Mouse (Mus musculus) heart, embryonic 11.5 days (tissue): ENCODE measurements around the gene Trim50. TPM values are rescaled to one million over a fixed set of nuclear protein-coding genes. Genes with fewer than 3 reads are reported as not detected.

Source experiments
- ATAC-seq: fragments of 200-750 bp; cut with Nextera tagmentation; replicated peaks from 2 replicates; pipeline ENCODE4 v1.8.0; 2017; ENCODE audit warnings: moderate library complexity; ENCODE audit not compliant: insufficient number of reproducible peaks, low FRiP score, low TSS enrichment
- H3K27ac ChIP-seq: fragments of 300-500 bp; sonication (generic); 2 replicates; pipeline ENCODE4 v1.5.1; 2014; ENCODE audit warnings: mild to moderate bottlenecking, low read depth, low read length
- H3K27me3 ChIP-seq: fragments of 300-500 bp; sonication (generic); 2 replicates; pipeline ENCODE4 v1.6.1; 2014; ENCODE audit warnings: mild to moderate bottlenecking, low read length, mixed read lengths; ENCODE audit not compliant: control insufficient read depth, insufficient read depth
- H3K36me3 ChIP-seq: fragments of 300-500 bp; sonication (generic); 2 replicates; pipeline ENCODE4 v1.6.1; 2014; ENCODE audit warnings: mild to moderate bottlenecking, low read length, moderate library complexity, mixed read lengths; ENCODE audit not compliant: control insufficient read depth, insufficient read depth
- H3K4me1 ChIP-seq: fragments of 300-500 bp; sonication (generic); 2 replicates; pipeline ENCODE4 v1.6.1; 2014; ENCODE audit warnings: low read length; ENCODE audit not compliant: control insufficient read depth, insufficient read depth
- H3K4me2 ChIP-seq: fragments of 300-500 bp; sonication (generic); 2 replicates; pipeline ENCODE4 v1.6.1; 2014; ENCODE audit warnings: mild to moderate bottlenecking, moderate library complexity
- H3K4me3 ChIP-seq: fragments of 300-500 bp; sonication (generic); 2 replicates; pipeline ENCODE4 v1.5.1; 2014; ENCODE audit warnings: low read depth, low read length
- H3K9ac ChIP-seq: fragments of 300-500 bp; sonication (generic); 2 replicates; pipeline ENCODE4 v1.6.1; 2014; ENCODE audit warnings: mild to moderate bottlenecking, low read depth, low read length, moderate library complexity
- H3K9me3 ChIP-seq: fragments of 300-500 bp; sonication (generic); replicated peaks from 2 replicates; pipeline ENCODE4 v1.6.1; 2016; ENCODE audit warnings: low read length; ENCODE audit not compliant: control insufficient read depth
- WGBS: fragments of 180-500 bp; shearing (Covaris S2); extraction: QIAGEN DNeasy Blood & Tissue Kit; methylation state at CpG from one replicate; pipeline ENCODE4 v1.1.7; 2014; ENCODE audit not compliant: insufficient replicate concordance; 5-methylcytosine and 5-hydroxymethylcytosine counted together
- microRNA-seq: library from miRNA; unstranded; fragments of <30 nt; microRNA quantifications from one replicate; pipeline ENCODE4, GENCODE M21; 2016; ENCODE audit warnings: borderline number of aligned reads
- polyA plus RNA-seq: library from polyadenylated mRNA; unstranded; fragments of >200 nt; fragmentation: Nextera tagmentation; extraction: Ambion mirVana; gene quantifications from 2 replicates; pipeline ENCODE4 v1.2.1, GENCODE M21; 2014

The Trim50 gene
- polyA plus RNA-seq, 1 experiment from 2014 or later = not detected

DNA sequence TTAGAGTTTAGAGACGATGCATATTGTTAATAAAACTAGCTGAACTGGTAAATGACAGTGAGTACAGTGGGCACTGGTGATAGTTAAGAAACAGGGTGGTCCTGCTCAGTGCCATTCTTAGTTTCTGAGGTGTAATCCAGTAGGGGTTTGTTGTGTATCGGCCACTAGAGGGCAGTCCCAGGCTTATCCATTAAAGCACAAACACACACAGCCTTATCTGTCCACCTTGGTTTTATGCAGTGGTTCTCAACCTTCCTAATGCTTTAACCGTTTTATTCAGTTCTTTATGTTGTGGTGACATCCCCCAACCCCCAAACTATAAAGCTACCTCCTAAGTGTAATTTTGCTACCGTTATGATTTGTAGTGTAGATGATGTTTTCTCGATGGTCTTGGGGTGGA lies 42.7 kb downstream of the Trim50 start:
- H3K9ac ChIP-seq = no peak overlapping the region
- WGBS = 42% methylated on average over 5 of the region's 5 CpGs
- H3K4me3 ChIP-seq = no peak overlapping the region
- no peaks in the 10 kb centered on the region for H3K27me3 ChIP-seq
- ATAC-seq = no peak
- no peak overlapping the region for H3K4me2 ChIP-seq
- H3K4me1 ChIP-seq = peaks cover 4% of the 10 kb centered on the region
- H3K36me3 ChIP-seq = peaks cover 11% of the 10 kb centered on the region
- no peak overlapping the region for H3K27ac ChIP-seq
- H3K9me3 ChIP-seq = no peaks in the 10 kb centered on the region

DNA sequence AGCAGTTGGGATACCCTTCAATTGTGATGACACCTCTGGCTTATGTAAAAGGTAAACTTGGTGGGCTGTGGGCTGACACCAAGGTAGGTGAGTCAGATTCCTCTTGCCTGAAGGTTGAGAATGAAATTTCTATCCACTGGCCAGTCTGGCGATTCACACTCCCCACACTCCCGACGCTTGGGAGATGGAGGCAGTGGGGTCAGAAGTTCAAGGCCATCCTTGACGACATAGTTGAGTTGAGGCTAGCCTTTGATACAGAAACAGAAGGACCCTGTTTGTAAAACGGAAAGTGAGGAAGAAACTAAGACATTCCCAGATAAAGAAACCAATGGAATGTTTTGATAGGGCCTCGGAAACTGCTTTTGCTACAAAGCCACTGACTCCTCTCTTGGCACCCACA lies 46.3 kb downstream of the Trim50 start:
- no peak overlapping the region for H3K27ac ChIP-seq
- H3K4me2 ChIP-seq = no peak overlapping the region
- H3K4me3 ChIP-seq = no peak overlapping the region
- no peaks in the 10 kb centered on the region for H3K27me3 ChIP-seq
- no peaks in the 10 kb centered on the region for H3K9me3 ChIP-seq
- no peak for ATAC-seq
- no peaks in the 10 kb centered on the region for H3K36me3 ChIP-seq
- WGBS = 41% methylated on average over 6 of the region's 6 CpGs
- no peak overlapping the region for H3K9ac ChIP-seq
- no peaks in the 10 kb centered on the region; the same call in 1 of the 2 replicates for H3K4me1 ChIP-seq

DNA sequence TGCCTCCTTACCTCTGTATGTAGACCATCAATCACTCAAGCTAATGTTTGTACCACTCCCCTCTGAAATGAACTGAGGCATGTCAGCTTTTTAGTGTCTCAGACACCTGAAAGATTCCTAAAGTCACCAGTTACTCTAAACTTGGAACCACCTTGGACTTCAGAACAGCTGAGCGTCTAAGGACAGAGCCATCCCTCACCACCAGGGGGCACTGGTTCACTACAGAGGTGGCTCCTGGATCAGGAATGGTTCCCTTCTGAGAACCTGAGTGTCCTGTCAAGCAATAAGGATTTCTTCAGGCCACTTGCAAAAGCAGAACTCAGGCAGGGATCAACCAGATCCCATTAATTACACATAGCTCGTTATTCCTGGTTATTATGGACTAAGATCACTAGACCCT lies 47.1 kb downstream of the Trim50 start:
- Histone ChIP-seq H3K4me1 (no peaks in the 10 kb centered on the region), H3K4me3 (no peak overlapping the region), H3K9ac (no peak overlapping the region), H3K27me3 (no peaks in the 10 kb centered on the region), H3K9me3 (no peaks in the 10 kb centered on the region), H3K4me2 (no peak overlapping the region), H3K27ac (no peak overlapping the region), H3K36me3 (no peaks in the 10 kb centered on the region)
- WGBS = 4% methylated on average over 2 of the region's 2 CpGs
- no peak for ATAC-seq

DNA sequence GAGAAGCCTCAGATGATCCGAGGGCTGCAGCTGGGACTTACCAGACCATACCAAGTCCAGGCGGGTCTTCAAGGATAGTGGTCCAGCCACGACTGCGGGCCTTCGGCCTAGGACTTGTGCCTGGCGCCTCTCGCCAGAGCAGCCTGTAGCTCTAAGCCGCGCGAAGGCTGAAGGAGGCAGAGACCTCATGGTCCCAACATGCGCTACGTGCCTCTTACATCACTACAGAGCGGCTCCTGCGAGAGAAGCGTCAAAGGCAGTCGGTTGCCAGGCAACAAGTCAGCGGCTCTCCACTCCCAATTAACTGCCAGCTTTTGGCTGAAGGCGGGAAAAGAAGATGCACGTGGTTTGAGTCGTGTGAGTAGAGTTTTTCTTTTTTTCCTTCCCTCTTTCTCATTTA lies 51.5 kb downstream of the Trim50 start:
- no peaks in the 10 kb centered on the region for H3K4me1 ChIP-seq
- no peaks in the 10 kb centered on the region for H3K27me3 ChIP-seq
- H3K9me3 ChIP-seq = no peaks in the 10 kb centered on the region
- H3K27ac ChIP-seq = no peak overlapping the region
- no peaks in the 10 kb centered on the region for H3K36me3 ChIP-seq
- no peak overlapping the region for H3K4me2 ChIP-seq
- 38% methylated on average over 20 of the region's 20 CpGs for WGBS
- H3K9ac ChIP-seq = no peak overlapping the region
- H3K4me3 ChIP-seq = no peak overlapping the region
- ATAC-seq = no peak

GRCm38 (mm10) chr5:135405437-135405836 lies 52.3 kb downstream of the Trim50 start:
- no peak overlapping the region for H3K9ac ChIP-seq
- no peaks in the 10 kb centered on the region for H3K4me1 ChIP-seq
- no peak for ATAC-seq
- H3K4me3 ChIP-seq = no peak overlapping the region
- no peak overlapping the region for H3K27ac ChIP-seq
- no peaks in the 10 kb centered on the region for H3K36me3 ChIP-seq
- no peaks in the 10 kb centered on the region for H3K9me3 ChIP-seq
- 77% methylated on average over 9 of the region's 9 CpGs for WGBS
- no peak overlapping the region for H3K4me2 ChIP-seq
- no peaks in the 10 kb centered on the region for H3K27me3 ChIP-seq

GRCm38 (mm10) chr5:135408114-135408513 lies 55.0 kb downstream of the Trim50 start:
- no peaks in the 10 kb centered on the region for H3K27me3 ChIP-seq
- no peak overlapping the region for H3K9ac ChIP-seq
- no peaks in the 10 kb centered on the region for H3K36me3 ChIP-seq
- H3K4me3 ChIP-seq = no peak overlapping the region
- 82% methylated on average over 4 of the region's 4 CpGs for WGBS
- no peak overlapping the region for H3K27ac ChIP-seq
- no peak for ATAC-seq
- H3K4me1 ChIP-seq = no peaks in the 10 kb centered on the region
- H3K4me2 ChIP-seq = no peak overlapping the region
- no peaks in the 10 kb centered on the region for H3K9me3 ChIP-seq

DNA sequence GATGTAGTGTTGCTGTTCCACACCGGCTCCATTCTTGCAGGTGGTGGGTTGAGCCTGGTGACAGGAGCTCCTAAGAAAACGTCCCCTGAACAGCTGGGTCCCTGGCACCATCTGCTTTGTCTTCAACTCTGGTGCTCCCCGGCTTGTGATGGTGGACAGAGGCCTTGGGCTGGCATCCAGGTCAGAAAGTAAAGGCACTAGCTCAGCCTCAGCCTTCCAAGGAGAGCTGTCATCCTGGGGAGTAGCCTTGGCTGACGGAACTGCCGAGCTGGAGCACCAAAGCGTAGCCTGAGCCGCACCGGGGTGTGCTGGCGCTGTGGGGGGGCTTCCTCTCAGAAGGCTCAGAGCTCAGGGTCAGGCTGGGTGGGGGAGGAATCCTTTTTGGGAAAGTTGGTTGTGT lies 57.2 kb downstream of the Trim50 start:
- no peak for ATAC-seq
- Histone ChIP-seq H3K4me3 (no peak overlapping the region), H3K27me3 (no peaks in the 10 kb centered on the region), H3K4me1 (no peaks in the 10 kb centered on the region), H3K9ac (no peak overlapping the region), H3K4me2 (no peak overlapping the region), H3K9me3 (no peaks in the 10 kb centered on the region), H3K36me3 (peaks cover 9% of the 10 kb centered on the region; the same call in 1 of the 2 replicates), H3K27ac (no peak overlapping the region)
- 85% methylated on average over 9 of the region's 9 CpGs for WGBS

Small RNA genes within 50 kb of the gene (microRNA-seq; reads per million reads assigned to microRNA genes)
- 1.1 reads per million, percentile 15 among the genes with 10 or more reads in this experiment for gene Mir7033

Other genes starting within 250 kb of the Trim50 start
- gene Tbl2, start 203.6 kb upstream of the Trim50 start, polyA plus RNA-seq = 20.0 and 21.3 TPM in 2 replicates
- gene Bcl7b, start 185.0 kb upstream of the Trim50 start, polyA plus RNA-seq = 32.3 and 35.2 TPM in 2 replicates
- gene Baz1b, start 166.0 kb upstream of the Trim50 start, polyA plus RNA-seq = 28.9 and 45.4 TPM in 2 replicates
- gene Fzd9, start 102.1 kb upstream of the Trim50 start, polyA plus RNA-seq = 3.6 and 4.9 TPM in 2 replicates
- 0.46 TPM in 1 of 2 replicates, not detected in the other for gene Fkbp6, start 3.3 kb upstream of the Trim50 start, polyA plus RNA-seq
- gene Nsun5, start 16.7 kb downstream of the Trim50 start, polyA plus RNA-seq = 15.9 and 16.0 TPM in 2 replicates
- 10.2 and 11.8 TPM in 2 replicates for gene Pom121, start 41.3 kb downstream of the Trim50 start, polyA plus RNA-seq
- gene Hip1, start 191.8 kb downstream of the Trim50 start, polyA plus RNA-seq = 33.2 and 37.6 TPM in 2 replicates
- gene Ccl26, start 210.3 kb downstream of the Trim50 start, polyA plus RNA-seq = not detected in 2 replicates
- gene Ccl24, start 219.8 kb downstream of the Trim50 start, polyA plus RNA-seq = 0.93 TPM in 1 of 2 replicates, not detected in the other